Mouse (Mus musculus) ES-E14 (cell line): Measurements from ENCODE around the gene Rbm26. TPM values are rescaled to one million over a fixed set of nuclear protein-coding genes. Genes with fewer than 3 reads are reported as not detected.

Experiments used
- DNase-seq: peaks from one replicate; pipeline ENCODE4 v3.0.0-alpha.2; 2013; ENCODE audit warnings: low read depth, low spot score
- H3K27ac ChIP-seq: 2 replicates; pipeline ENCODE4 v1.5.1; 2012; ENCODE audit warnings: low read depth, mild to moderate bottlenecking, low read length, moderate library complexity, mixed read lengths; ENCODE audit not compliant: poor library complexity, insufficient read depth, severe bottlenecking
- H3K36me3 ChIP-seq: 2 replicates; pipeline ENCODE4 v1.6.1; 2012; ENCODE audit warnings: mild to moderate bottlenecking, low read length, moderate library complexity, mixed read lengths; ENCODE audit not compliant: control insufficient read depth, poor library complexity, insufficient read depth, severe bottlenecking
- H3K4me1 ChIP-seq, 2 experiments: fragments of 150-350 bp in 1 of 2; sonication (generic) in 1 of 2; 2 replicates each; pipeline ENCODE4 v1.6.1; 2012; ENCODE audit warnings: low read length in 2 of 2, mild to moderate bottlenecking in 1 of 2, mixed read lengths in 1 of 2; ENCODE audit not compliant: control insufficient read depth in 2 of 2, insufficient read depth in 2 of 2, poor library complexity in 1 of 2
- H3K4me3 ChIP-seq, 2 experiments: fragments of 150-350 bp in 1 of 2; sonication (generic) in 1 of 2; 2 replicates each; pipeline ENCODE4 v1.5.1; 2012; ENCODE audit warnings: low read length in 2 of 2, low read depth in 1 of 2, mild to moderate bottlenecking in 1 of 2, mixed read lengths in 1 of 2; ENCODE audit not compliant: insufficient read depth in 1 of 2, poor library complexity in 1 of 2, severe bottlenecking in 1 of 2
- H3K9ac ChIP-seq: 2 replicates; pipeline ENCODE4 v1.6.1; 2012; ENCODE audit warnings: low read depth, mild to moderate bottlenecking, low read length, mixed read lengths; ENCODE audit not compliant: poor library complexity, insufficient read depth, severe bottlenecking
- H3K9me3 ChIP-seq: fragments of 150-350 bp; sonication (generic); 2 replicates; pipeline ENCODE4 v1.6.1; 2012; ENCODE audit warnings: low read depth, mild to moderate bottlenecking, low read length; ENCODE audit not compliant: control insufficient read depth, insufficient read depth
- CHD2 ChIP-seq: IDR thresholded peaks from 2 replicates; pipeline ENCODE4 v1.6.1; 2014; ENCODE audit warnings: mild to moderate bottlenecking, low read depth, low read length, inconsistent platforms
- HCFC1 ChIP-seq: IDR thresholded peaks from 2 replicates; pipeline ENCODE4 v1.6.1; 2012; ENCODE audit warnings: low read length, inconsistent platforms, borderline replicate concordance; ENCODE audit not compliant: insufficient read depth
- MAFK ChIP-seq: IDR thresholded peaks from 2 replicates; pipeline ENCODE4 v1.6.1; 2014; ENCODE audit warnings: mild to moderate bottlenecking, low read depth, low read length, inconsistent platforms; ENCODE audit not compliant: insufficient read depth
- ZC3H11A ChIP-seq: IDR thresholded peaks from 2 replicates; pipeline ENCODE4 v1.6.1; 2012; ENCODE audit warnings: low read depth, mild to moderate bottlenecking, inconsistent platforms, low read length, borderline replicate concordance
- ZNF384 ChIP-seq: IDR thresholded peaks from 2 replicates; pipeline ENCODE4 v1.6.1; 2012; ENCODE audit warnings: low read depth, low read length, inconsistent platforms
- in situ Hi-C, 2 experiments: fragments of 600-800 bp; cut with MboI; formaldehyde crosslinking; loops; one replicate each; pipeline ENCODE4 v1.15.1; 2025; ENCODE audit warnings: low sequenced_read_pairs in 2 of 2, inconsistent platforms in 1 of 2; ENCODE audit not compliant: unreplicated experiment in 2 of 2
- total RNA-seq: library from RNA; depleted of rRNA; stranded (reverse); fragments of 300-350 nt; gene quantifications from 2 replicates; pipeline ENCODE4 v1.2.3, GENCODE M21; 2012; rRNA removed

The Rbm26 gene
- total RNA-seq, 1 experiment = 43.6 TPM

- Histone ChIP-seq H3K27ac (no peak overlapping the region), H3K9me3 (no peaks in the 10 kb centered on the region), H3K9ac (no peak overlapping the region), H3K4me1 (no peaks in the 10 kb centered on the region), H3K36me3 (no peaks in the 10 kb centered on the region), H3K4me3 (no peak overlapping the region)
- no peak for DNase-seq
- in situ Hi-C loops = no loop called here
- TF ChIP-seq ZC3H11A (no peak), HCFC1 (no peak), CHD2 (no peak), ZNF384 (no peak), MAFK (no peak)
These were observed 115.9 kb downstream of the Rbm26 start for GRCm38 (mm10) chr14:105061230-105061629.

GRCm38 (mm10) chr14:105057934-105058333 lies 119.2 kb downstream of the Rbm26 start:
- Histone ChIP-seq H3K4me1 (no peaks in the 10 kb centered on the region), H3K36me3 (no peaks in the 10 kb centered on the region), H3K4me3 (no peak overlapping the region), H3K27ac (no peak overlapping the region), H3K9me3 (no peaks in the 10 kb centered on the region), H3K9ac (no peak overlapping the region)
- in situ Hi-C loops = no loop called here
- no peak for DNase-seq
- no peak for TF ChIP-seq CHD2
- no peak for TF ChIP-seq ZNF384
- no peak for TF ChIP-seq ZC3H11A
- no peak for TF ChIP-seq HCFC1
- no peak for TF ChIP-seq MAFK

Other genes with a start within 250 kb of the Rbm26 start
- 29.0 and 40.3 TPM in 2 replicates for gene Ndfip2, start 81.2 kb upstream of the Rbm26 start, total RNA-seq